Mouse (Mus musculus) forebrain, embryonic 16.5 days (tissue): ENCODE results near the gene Mfsd14a. TPM values are rescaled to one million over a fixed set of nuclear protein-coding genes. Genes with fewer than 3 reads are reported as not detected.
A peak's percentile ranks its signal among the peaks of the same experiment; 100 is the strongest.

Source experiments
- ATAC-seq: fragments of 200-750 bp; cut with Nextera tagmentation; 2 replicates; pipeline ENCODE4 v1.8.0; 2017; ENCODE audit warnings: mild to moderate bottlenecking, moderate library complexity
- H3K27ac ChIP-seq: fragments of 300-500 bp; sonication (generic); 2 replicates; pipeline ENCODE4 v1.5.1; 2014; ENCODE audit warnings: low read length, control low read depth
- H3K27me3 ChIP-seq: fragments of 300-500 bp; sonication (generic); replicated peaks from 2 replicates; pipeline ENCODE4 v1.6.1; 2014; ENCODE audit warnings: low read length; ENCODE audit not compliant: control insufficient read depth, insufficient read depth
- H3K36me3 ChIP-seq: fragments of 300-500 bp; sonication (generic); 2 replicates; pipeline ENCODE4 v1.6.1; 2014; ENCODE audit not compliant: control insufficient read depth, insufficient read depth
- H3K4me1 ChIP-seq: fragments of 300-500 bp; sonication (generic); replicated peaks from 2 replicates; pipeline ENCODE4 v1.6.1; 2014; ENCODE audit warnings: low read length; ENCODE audit not compliant: control insufficient read depth, insufficient read depth
- H3K4me2 ChIP-seq: fragments of 300-500 bp; sonication (generic); 2 replicates; pipeline ENCODE4 v1.6.1; 2014; ENCODE audit warnings: mild to moderate bottlenecking, low read length, control low read depth
- H3K4me3 ChIP-seq: fragments of 300-500 bp; sonication (generic); replicated peaks from 2 replicates; pipeline ENCODE4 v1.5.1; 2014; ENCODE audit warnings: mild to moderate bottlenecking, low read length, control low read depth
- H3K9ac ChIP-seq: fragments of 300-500 bp; sonication (generic); replicated peaks from 2 replicates; pipeline ENCODE4 v1.6.1; 2014; ENCODE audit warnings: low read depth, low read length, control low read depth
- H3K9me3 ChIP-seq: fragments of 300-500 bp; sonication (generic); 2 replicates; pipeline ENCODE4 v1.6.1; 2016; ENCODE audit warnings: low read length; ENCODE audit not compliant: control insufficient read depth
- WGBS: fragments of 180-500 bp; shearing (Covaris S2); extraction: QIAGEN DNeasy Blood & Tissue Kit; methylation state at CpG from one replicate; pipeline ENCODE4 v1.1.7; 2014; 5-methylcytosine and 5-hydroxymethylcytosine counted together
- polyA plus RNA-seq: library from polyadenylated mRNA; unstranded; fragments of >200 nt; fragmentation: Nextera tagmentation; extraction: Ambion mirVana; gene quantifications from 2 replicates; pipeline ENCODE4 v1.2.1, GENCODE M21; 2015

Gene Mfsd14a
- polyA plus RNA-seq, 1 experiment from 2014 or later: 77.2 TPM

- H3K4me3 ChIP-seq: peak within 1 kb of the TSS; percentile 62
- H3K27ac ChIP-seq: peak within 1 kb of the TSS; percentile 86
- no peaks in the 10 kb centered on the region for H3K27me3 ChIP-seq
- no peaks in the 10 kb centered on the region for H3K9me3 ChIP-seq
- peaks cover 11% of the 10 kb centered on the region for H3K4me1 ChIP-seq
- peaks cover 6% of the 10 kb centered on the region; the same call in 1 of the 2 replicates for H3K36me3 ChIP-seq
- under 1% methylated on average over 65 of the region's 65 CpGs for WGBS
- ATAC-seq: peak; percentile 98
- peak within 1 kb of the TSS; percentile 75 for H3K9ac ChIP-seq
- H3K4me2 ChIP-seq: peak within 1 kb of the TSS; percentile 81
These were observed 67.5 kb downstream of the Mfsd14a start, which contains the start of gene Sass6 for GRCm38 (mm10) chr3:116594728-116595602. Sass6 (plus strand) TSS chr3:116594982.

DNA sequence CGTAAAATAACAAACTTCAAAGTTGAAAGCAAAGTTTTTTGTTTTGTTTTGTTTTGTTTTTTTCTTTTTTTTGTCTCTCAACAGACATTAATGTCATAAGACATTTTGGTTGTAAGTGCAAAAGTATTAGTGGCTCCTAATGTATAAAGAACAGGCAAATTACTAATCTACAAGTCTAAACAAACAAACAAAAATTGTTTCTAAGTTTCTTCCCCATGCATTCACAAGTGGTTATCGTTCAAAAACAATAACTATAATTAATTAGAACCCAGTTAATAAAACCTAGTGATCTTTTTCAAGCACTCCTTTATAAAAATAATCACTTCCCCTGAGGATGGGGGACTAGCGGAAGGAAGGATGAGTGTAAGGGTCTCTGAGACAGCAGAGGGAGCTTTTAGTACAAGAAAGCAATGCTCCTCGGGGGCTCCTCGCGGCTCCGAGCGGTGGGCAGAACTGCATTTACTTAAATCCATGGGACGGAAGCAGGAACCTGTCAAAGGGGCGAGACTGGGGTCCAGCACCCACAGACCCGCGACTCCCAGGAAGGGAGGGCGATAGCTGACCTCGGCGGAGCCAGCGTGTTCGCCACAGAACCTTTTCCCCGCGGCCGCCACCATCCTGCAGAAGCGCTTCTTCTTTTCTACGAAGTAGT, 68.3 kb downstream of the Mfsd14a start:
- Histone ChIP-seq H3K27ac (peak overlapping the region; percentile 86), H3K4me3 (peak overlapping the region; percentile 62), H3K36me3 (peaks cover 12% of the 10 kb centered on the region), H3K4me1 (peaks cover 11% of the 10 kb centered on the region), H3K9ac (peak overlapping the region; percentile 75), H3K4me2 (peak overlapping the region; percentile 47), H3K27me3 (no peaks in the 10 kb centered on the region), H3K9me3 (no peaks in the 10 kb centered on the region)
- ATAC-seq: peak; percentile 84
- WGBS: 2% methylated on average over 21 of the region's 22 CpGs

GRCm38 (mm10) chr3:116582201-116582600, 80.3 kb downstream of the Mfsd14a start:
- 93% methylated on average over 9 of the region's 9 CpGs for WGBS
- no peak overlapping the region for H3K4me2 ChIP-seq
- no peaks in the 10 kb centered on the region for H3K9me3 ChIP-seq
- no peak overlapping the region for H3K27ac ChIP-seq
- H3K27me3 ChIP-seq: no peaks in the 10 kb centered on the region
- no peak overlapping the region for H3K4me3 ChIP-seq
- H3K4me1 ChIP-seq: no peaks in the 10 kb centered on the region
- peaks cover 31% of the 10 kb centered on the region for H3K36me3 ChIP-seq
- H3K9ac ChIP-seq: no peak overlapping the region
- no peak for ATAC-seq

Other genes starting within 250 kb of the Mfsd14a start
- gene Cdc14a, start 238.6 kb downstream of the Mfsd14a start, polyA plus RNA-seq: 6.9 and 7.7 TPM in 2 replicates
- gene Rtca, start 154.5 kb downstream of the Mfsd14a start, polyA plus RNA-seq: 104 and 106 TPM in 2 replicates
- gene Dbt, start 149.6 kb downstream of the Mfsd14a start, polyA plus RNA-seq: 16.1 and 16.9 TPM in 2 replicates
- 0.29 and 0.42 TPM in 2 replicates for gene Lrrc39, start 99.7 kb downstream of the Mfsd14a start, polyA plus RNA-seq
- 18.2 and 19.3 TPM in 2 replicates for gene Sass6, start 67.7 kb downstream of the Mfsd14a start, polyA plus RNA-seq
- 28.4 and 35.2 TPM in 2 replicates for gene Trmt13, start 48.1 kb downstream of the Mfsd14a start, polyA plus RNA-seq
- gene Gm43191, start 18.6 kb upstream of the Mfsd14a start, polyA plus RNA-seq: not detected in 2 replicates
- 8.1 and 8.3 TPM in 2 replicates for gene Slc35a3, start 50.2 kb upstream of the Mfsd14a start, polyA plus RNA-seq
- 14.0 and 15.0 TPM in 2 replicates for gene Agl, start 145.5 kb upstream of the Mfsd14a start, polyA plus RNA-seq
- 3.4 and 4.0 TPM in 2 replicates for gene Frrs1, start 196.8 kb upstream of the Mfsd14a start, polyA plus RNA-seq